17 mouse cellular contexts compared by ENCODE assay signal in genomic region chr4:104153637-104154036, GRCm38 (mm10).
"Had no signal": no experiment of that assay in that cellular context is flagged by ENCODE, and none has a peak within 500 bp of the region (broad histone marks: within the 10 kb centered on the region; RNA-seq: fewer than 3 reads in every experiment).

No protein-coding gene starts in this region.

- ATAC-seq: liver, embryonic 12.5 days; liver, postnatal 0 days; lung, postnatal 0 days; midbrain, embryonic 13.5 days; midbrain, embryonic 15.5 days; midbrain, embryonic 16.5 days had no signal

- DNase-seq: left cerebral cortex, postnatal 4 days; liver; liver, embryonic 13.5 days; liver, postnatal 0 days; lung, adult 18-20 months; lung, adult 2 months; lung, embryonic 14.5 days; lung, postnatal 10 days; lung, postnatal 14 days; lung, postnatal 36 days; lung, postnatal 4 days; midbrain, embryonic 14.5 days had no signal
